Mouse (Mus musculus): Measurements from ENCODE around the gene Uts2r. TPM values are rescaled to one million over a fixed set of nuclear protein-coding genes. Genes with fewer than 3 reads are reported as not detected.

The Uts2r gene
- total and polyA plus RNA-seq, 3 experiments: not detected

GRCm38 (mm10) chr11:121156411-121156891 lies 3.6 kb upstream of the Uts2r start:
- no peak for DNase-seq (ENCODE audit: low read depth, low spot score)
- no peaks in the 10 kb centered on the region; a peak in 1 of 4 replicates for H3K27me3 ChIP-seq (ENCODE audit: control insufficient read depth in 1 of 2, insufficient read depth in 2 of 2, low read length in 2 of 2)
- no peak overlapping the region for H3K9ac ChIP-seq (ENCODE audit: control insufficient read depth, low read depth, low read length, poor library complexity, severe bottlenecking)
- no peaks in the 10 kb centered on the region for H3K36me3 ChIP-seq (ENCODE audit: control insufficient read depth in 1 of 2, insufficient read depth in 2 of 2, low read length in 2 of 2)
- no peak overlapping the region for H3K4me3 ChIP-seq (ENCODE audit: control insufficient read depth in 1 of 2, insufficient read depth in 1 of 2, low read depth in 2 of 2, low read length in 2 of 2)
- H3K4me1 ChIP-seq (ENCODE audit: control insufficient read depth in 1 of 2, insufficient read depth in 2 of 2, low read length in 2 of 2): no peaks in the 10 kb centered on the region
- H3K79me2 ChIP-seq (ENCODE audit: control insufficient read depth, insufficient read depth, low read length, poor library complexity): no peaks in the 10 kb centered on the region
- TF ChIP-seq HCFC1 (IDR thresholded peaks at IDR 0.05; ENCODE audit: low read depth, low read length): no peak
- TF ChIP-seq TBP (IDR thresholded peaks at IDR 0.05; ENCODE audit: low read depth, low read length): no peak
- TF ChIP-seq NELFE (IDR thresholded peaks at IDR 0.05; ENCODE audit: low read depth, low read length): no peak
- no peak for TF ChIP-seq POLR2AphosphoS2 (IDR thresholded peaks at IDR 0.05; ENCODE audit: low read length)
- TF ChIP-seq CHD1 (IDR thresholded peaks at IDR 0.05; ENCODE audit: low read depth, low read length): no peak
- TF ChIP-seq MAZ (IDR thresholded peaks at IDR 0.05; ENCODE audit: low read depth, low read length): no peak
- TF ChIP-seq POLR2AphosphoS5 (IDR thresholded peaks at IDR 0.05; ENCODE audit: borderline replicate concordance, low read depth, low read length): no peak
- TF ChIP-seq KAT2A (conservative IDR thresholded peaks at IDR 0.05; ENCODE audit: low read depth, low read length): no peak
- no peak for TF ChIP-seq GATA1 (IDR thresholded peaks at IDR 0.05; ENCODE audit: low read depth, low read length)
- no peak for TF ChIP-seq EP300 (IDR thresholded peaks at IDR 0.05; ENCODE audit: low read depth in 1 of 2, low read length in 2 of 2)
- TF ChIP-seq CHD2 (IDR thresholded peaks at IDR 0.05; ENCODE audit: low read length): no peak
- no peak for TF ChIP-seq MAFK (IDR thresholded peaks at IDR 0.05; ENCODE audit: borderline replicate concordance, low read depth, low read length)
- no peak for TF ChIP-seq RCOR1 (IDR thresholded peaks at IDR 0.05; ENCODE audit: low read depth, low read length)
- no peak for TF ChIP-seq TAL1 (IDR thresholded peaks at IDR 0.05; ENCODE audit: low read length)
- no peak for TF ChIP-seq UBTF (IDR thresholded peaks at IDR 0.05; ENCODE audit: borderline replicate concordance, insufficient read depth, low read depth, low read length)
- no peak for TF ChIP-seq SIN3A (IDR thresholded peaks at IDR 0.05; ENCODE audit: low read length)
- no peak for TF ChIP-seq E2F4 (IDR thresholded peaks at IDR 0.05; ENCODE audit: borderline replicate concordance, low read depth, low read length)
- no peak overlapping the region for H3K27ac ChIP-seq (ENCODE audit: control insufficient read depth, low read depth, low read length)
- no peaks in the 10 kb centered on the region for H3K9me3 ChIP-seq (replicated peaks; ENCODE audit: insufficient read depth, low read length)

- Histone ChIP-seq H3K27me3 (ENCODE audit: control insufficient read depth in 1 of 2, insufficient read depth in 2 of 2, low read length in 2 of 2) (peaks cover 7 to 8% of the 10 kb centered on the region in 2 experiments), H3K4me3 (ENCODE audit: control insufficient read depth in 1 of 2, insufficient read depth in 1 of 2, low read depth in 2 of 2, low read length in 2 of 2) (no peak overlapping the region), H3K36me3 (ENCODE audit: control insufficient read depth in 1 of 2, insufficient read depth in 2 of 2, low read length in 2 of 2) (no peaks in the 10 kb centered on the region), H3K79me2 (ENCODE audit: control insufficient read depth, insufficient read depth, low read length, poor library complexity) (no peaks in the 10 kb centered on the region), H3K9ac (ENCODE audit: control insufficient read depth, low read depth, low read length, poor library complexity, severe bottlenecking) (no peak overlapping the region), H3K9me3 (replicated peaks; ENCODE audit: insufficient read depth, low read length) (no peaks in the 10 kb centered on the region), H3K27ac (ENCODE audit: control insufficient read depth, low read depth, low read length) (no peak overlapping the region), H3K4me1 (ENCODE audit: control insufficient read depth in 1 of 2, insufficient read depth in 2 of 2, low read length in 2 of 2) (no peaks in the 10 kb centered on the region)
- TF ChIP-seq ZC3H11A (IDR thresholded peaks at IDR 0.05; ENCODE audit: low read depth, low read length): no peak
- TF ChIP-seq RCOR1 (IDR thresholded peaks at IDR 0.05; ENCODE audit: low read depth, low read length): no peak
- DNase-seq (ENCODE audit: low read depth, low spot score): no peak
Observed at GRCm38 (mm10) chr11:121160636-121161346, 720 bp downstream of the Uts2r start.
